Mouse (Mus musculus) CH12.LX (cell line): ENCODE data around the gene Msi1. TPM values are rescaled to one million over a fixed set of nuclear protein-coding genes. Genes with fewer than 3 reads are reported as not detected.

Source experiments
- DNase-seq: peaks from one replicate; pipeline ENCODE4 v3.0.0-alpha.2; 2013; ENCODE audit errors: extremely low read depth
- H3K27ac ChIP-seq: 2 replicates; pipeline ENCODE4 v1.5.1; 2012; ENCODE audit warnings: low read depth, mild to moderate bottlenecking, control low read depth, moderate library complexity; ENCODE audit not compliant: insufficient read depth
- H3K27me3 ChIP-seq: replicated peaks from 2 replicates; pipeline ENCODE3; 2012; ENCODE audit warnings: inconsistent platforms
- H3K36me3 ChIP-seq, 2 experiments: replicated peaks in 1 of 2; 2 replicates each; pipeline versions ENCODE3 to v1.6.1; 2012; ENCODE audit warnings: inconsistent platforms in 1 of 2, low read length in 1 of 2, mild to moderate bottlenecking in 1 of 2, mixed read lengths in 1 of 2, moderate library complexity in 1 of 2; ENCODE audit not compliant: control insufficient read depth in 1 of 2, insufficient read depth in 1 of 2
- H3K4me1 ChIP-seq, 2 experiments: 2 replicates each; pipeline ENCODE4 v1.6.1; 2012; ENCODE audit warnings: inconsistent platforms in 1 of 2, moderate library complexity in 1 of 2; ENCODE audit not compliant: insufficient read depth in 2 of 2, control insufficient read depth in 1 of 2
- H3K4me2 ChIP-seq: 2 replicates; pipeline ENCODE4 v1.6.1; 2012; ENCODE audit warnings: low read depth, mild to moderate bottlenecking, control low read depth; ENCODE audit not compliant: poor library complexity, insufficient read depth, severe bottlenecking
- H3K4me3 ChIP-seq, 3 experiments: fragments of 150-350 bp in 1 of 3; sonication (generic) in 1 of 3; replicated peaks in 1 of 3; 2 replicates each; pipeline versions ENCODE3 to v1.5.1; 2011 to 2012; ENCODE audit warnings: low read depth in 2 of 3, low read length in 2 of 3, mild to moderate bottlenecking in 2 of 3, moderate library complexity in 2 of 3, control low read depth in 1 of 3, improper control_type of control experiment in 1 of 3, inconsistent platforms in 1 of 3, mixed read lengths in 1 of 3; ENCODE audit not compliant: poor library complexity in 1 of 3
- H3K79me2 ChIP-seq: replicated peaks from 2 replicates; pipeline ENCODE4 v1.6.1; 2012; ENCODE audit warnings: mild to moderate bottlenecking, moderate library complexity; ENCODE audit not compliant: control insufficient read depth, poor library complexity, insufficient read depth, severe bottlenecking; ENCODE audit errors: extremely low read depth
- H3K9ac ChIP-seq: 2 replicates; pipeline ENCODE4 v1.6.1; 2012; ENCODE audit warnings: low read depth, mild to moderate bottlenecking, control low read depth, moderate library complexity; ENCODE audit not compliant: insufficient read depth
- H3K9me3 ChIP-seq: replicated peaks from 2 replicates; pipeline ENCODE3; 2012; ENCODE audit warnings: low read length, inconsistent platforms, mixed read lengths
- BHLHE40 ChIP-seq: IDR thresholded peaks from 2 replicates; pipeline ENCODE4 v1.6.1; 2011; ENCODE audit warnings: mild to moderate bottlenecking, low read depth, low read length, improper control_type of control experiment
- CHD1 ChIP-seq: IDR thresholded peaks from 2 replicates; pipeline ENCODE4 v1.6.1; 2012; ENCODE audit warnings: low read depth, low read length, improper control_type of control experiment, inconsistent platforms
- E2F4 ChIP-seq: IDR thresholded peaks from 2 replicates; pipeline ENCODE4 v1.6.1; 2011; ENCODE audit warnings: low read depth, low read length, improper control_type of control experiment; ENCODE audit not compliant: insufficient replicate concordance
- ELF1 ChIP-seq: IDR thresholded peaks from 2 replicates; pipeline ENCODE4 v1.6.1; 2014; ENCODE audit warnings: low read depth, mild to moderate bottlenecking, inconsistent platforms, low read length, improper control_type of control experiment
- EP300 ChIP-seq: IDR thresholded peaks from 2 replicates; pipeline ENCODE4 v1.6.1; 2011; ENCODE audit warnings: low read length, improper control_type of control experiment
- ETS1 ChIP-seq: conservative IDR thresholded peaks from 2 replicates; pipeline ENCODE4 v1.6.1; 2012; ENCODE audit warnings: low read depth, mild to moderate bottlenecking, inconsistent platforms, low read length, improper control_type of control experiment, moderate library complexity
- GABPA ChIP-seq: IDR thresholded peaks from 2 replicates; pipeline ENCODE4 v1.6.1; 2012; ENCODE audit warnings: low read depth, low read length, improper control_type of control experiment, inconsistent platforms; ENCODE audit not compliant: insufficient replicate concordance
- HCFC1 ChIP-seq: IDR thresholded peaks from 2 replicates; pipeline ENCODE4 v1.6.1; 2012; ENCODE audit warnings: low read depth, mild to moderate bottlenecking, inconsistent platforms, low read length, improper control_type of control experiment
- KAT2A ChIP-seq: IDR thresholded peaks from 2 replicates; pipeline ENCODE4 v1.6.1; 2012; ENCODE audit warnings: low read length, improper control_type of control experiment, inconsistent platforms; ENCODE audit not compliant: insufficient replicate concordance
- MAX ChIP-seq: IDR thresholded peaks from 2 replicates; pipeline ENCODE4 v1.6.1; 2011; ENCODE audit warnings: low read length, improper control_type of control experiment
- MEF2A ChIP-seq: IDR thresholded peaks from 2 replicates; pipeline ENCODE4 v1.6.1; 2014; ENCODE audit warnings: low read depth, mild to moderate bottlenecking, inconsistent platforms, low read length, improper control_type of control experiment, borderline replicate concordance
- NELFE ChIP-seq: IDR thresholded peaks from 2 replicates; pipeline ENCODE4 v1.6.1; 2011; ENCODE audit warnings: low read depth, low read length, improper control_type of control experiment
- NRF1 ChIP-seq: IDR thresholded peaks from 2 replicates; pipeline ENCODE4 v1.6.1; 2014; ENCODE audit warnings: low read depth, mild to moderate bottlenecking, inconsistent platforms, low read length, improper control_type of control experiment, moderate library complexity
- PAX5 ChIP-seq: IDR thresholded peaks from 2 replicates; pipeline ENCODE4 v1.6.1; 2012; ENCODE audit warnings: low read length, inconsistent platforms, mixed read lengths
- POLR2A ChIP-seq: IDR thresholded peaks from 2 replicates; pipeline ENCODE4 v1.6.1; 2011; ENCODE audit warnings: low read depth, mild to moderate bottlenecking, improper control_type of control experiment, low read length
- RAD21 ChIP-seq: IDR thresholded peaks from 2 replicates; pipeline ENCODE4 v1.6.1; 2011; ENCODE audit warnings: low read depth, mild to moderate bottlenecking, low read length, improper control_type of control experiment, moderate library complexity
- RCOR1 ChIP-seq: conservative IDR thresholded peaks from 2 replicates; pipeline ENCODE4 v1.6.1; 2012; ENCODE audit warnings: low read depth, mild to moderate bottlenecking, inconsistent platforms, low read length, improper control_type of control experiment
- TBP ChIP-seq: conservative IDR thresholded peaks from 2 replicates; pipeline ENCODE4 v1.6.1; 2011; ENCODE audit warnings: low read depth, low read length, improper control_type of control experiment
- TCF12 ChIP-seq: IDR thresholded peaks from 2 replicates; pipeline ENCODE4 v1.6.1; 2014; ENCODE audit warnings: low read depth, mild to moderate bottlenecking, inconsistent platforms, low read length, improper control_type of control experiment
- UBTF ChIP-seq: IDR thresholded peaks from 2 replicates; pipeline ENCODE4 v1.6.1; 2012; ENCODE audit warnings: low read depth, mild to moderate bottlenecking, inconsistent platforms, low read length, improper control_type of control experiment, moderate library complexity
- USF1 ChIP-seq: IDR thresholded peaks from 2 replicates; pipeline ENCODE4 v1.6.1; 2014; ENCODE audit warnings: low read depth, mild to moderate bottlenecking, inconsistent platforms, low read length, improper control_type of control experiment
- USF2 ChIP-seq: conservative IDR thresholded peaks from 2 replicates; pipeline ENCODE4 v1.6.1; 2011; ENCODE audit warnings: low read depth, low read length, improper control_type of control experiment
- ZKSCAN1 ChIP-seq: IDR thresholded peaks from 2 replicates; pipeline ENCODE4 v1.6.1; 2012; ENCODE audit warnings: low read depth, inconsistent platforms, low read length, improper control_type of control experiment, borderline replicate concordance
- ZMIZ1 ChIP-seq: IDR thresholded peaks from 2 replicates; pipeline ENCODE4 v1.6.1; 2012; ENCODE audit warnings: low read depth, mild to moderate bottlenecking, inconsistent platforms, low read length, improper control_type of control experiment
- dilution Hi-C: fragments of 300-500 bp; cut with MboI; formaldehyde crosslinking; loops from 2 replicates; pipeline ENCODE4 v1.14.3; 2020; ENCODE audit warnings: low sequenced_read_pairs; ENCODE audit not compliant: extremely low pct_unique_long_range_greater_than_20kb, extremely low pct_ligation_motif_present
- in situ Hi-C: fragments of 300-500 bp; cut with MboI; formaldehyde crosslinking; loops from 3 replicates; pipeline ENCODE4 v1.14.3; 2019; ENCODE audit warnings: low sequenced_read_pairs, low pct_ligation_motif_present, low pct_unique_long_range_greater_than_20kb, mixed read lengths
- polyA plus RNA-seq: library from polyadenylated mRNA; unstranded; fragments of >175 nt; gene quantifications from 2 replicates; pipeline ENCODE4 v1.2.1, GENCODE M21; 2012; ENCODE audit warnings: low read depth; ENCODE audit not compliant: insufficient read length
- total RNA-seq, 2 experiments: library from RNA; depleted of rRNA; stranded (reverse); fragments of 300-350 nt in 1 of 2; fragments of >200 nt in 1 of 2; gene quantifications; 2 replicates each; pipeline ENCODE4 v1.2.3; 2012 to 2014

Msi1 gene
- total and polyA plus RNA-seq, 3 experiments, result 0.82 to 5.3 (median 4.1) TPM

GRCm38 (mm10) chr5:115449247-115449646 lies 19.8 kb downstream of the Msi1 start:
- dilution Hi-C loops (no loop called here), in situ Hi-C loops (no loop called here)
- no peak overlapping the region for H3K4me3 ChIP-seq
- no peak overlapping the region for H3K27ac ChIP-seq
- H3K36me3 ChIP-seq, result peaks cover 0 to 67% of the 10 kb centered on the region in 2 experiments
- H3K9me3 ChIP-seq, result no peaks in the 10 kb centered on the region
- no peak overlapping the region for H3K9ac ChIP-seq
- no peaks in the 10 kb centered on the region for H3K27me3 ChIP-seq
- H3K79me2 ChIP-seq, result no peaks in the 10 kb centered on the region
- H3K4me2 ChIP-seq, result no peak overlapping the region
- DNase-seq, result no peak
- no peaks in the 10 kb centered on the region for H3K4me1 ChIP-seq
- no peak for TF ChIP-seq RCOR1
- TF ChIP-seq ZMIZ1, result no peak
- TF ChIP-seq UBTF, result no peak
- TF ChIP-seq ETS1, result no peak
- TF ChIP-seq GABPA, result no peak
- TF ChIP-seq ELF1, result no peak
- TF ChIP-seq USF1, result no peak
- TF ChIP-seq EP300, result no peak
- no peak for TF ChIP-seq PAX5
- no peak for TF ChIP-seq TBP
- no peak for TF ChIP-seq E2F4
- no peak for TF ChIP-seq MAX
- TF ChIP-seq TCF12, result no peak
- no peak for TF ChIP-seq HCFC1
- no peak for TF ChIP-seq CHD1
- no peak for TF ChIP-seq USF2
- TF ChIP-seq MEF2A, result no peak
- no peak for TF ChIP-seq NRF1

- dilution Hi-C loops (no loop called here), in situ Hi-C loops (no loop called here)
- no peaks in the 10 kb centered on the region for H3K79me2 ChIP-seq
- no peaks in the 10 kb centered on the region for H3K9me3 ChIP-seq
- H3K4me2 ChIP-seq, result no peak overlapping the region
- no peak for DNase-seq
- no peaks in the 10 kb centered on the region for H3K4me1 ChIP-seq
- no peak overlapping the region for H3K4me3 ChIP-seq
- H3K9ac ChIP-seq, result no peak overlapping the region
- H3K27me3 ChIP-seq, result no peaks in the 10 kb centered on the region
- TF ChIP-seq KAT2A (no peak), GABPA (no peak), ZKSCAN1 (no peak), POLR2A (no peak), NELFE (no peak), TBP (no peak), BHLHE40 (no peak), E2F4 (no peak), ETS1 (no peak), NRF1 (no peak), PAX5 (no peak), RAD21 (no peak)
- H3K27ac ChIP-seq, result no peak overlapping the region
- peaks cover 0 to 57% of the 10 kb centered on the region in 2 experiments for H3K36me3 ChIP-seq
Observed at GRCm38 (mm10) chr5:115450410-115451317, 21.3 kb downstream of the Msi1 start.
